Mouse (Mus musculus) spleen, postnatal 10 days (tissue): ENCODE measurements around the gene Pcsk6.
"Not testable (repeated sequence)": the region's sequence is repeated elsewhere in the genome, so short reads cannot be mapped to it uniquely, and the experiment has no call there.

Source experiments
- DNase-seq, 2 experiments: peaks; one replicate each; pipeline ENCODE4 v3.0.0; 2021 to 2022; ENCODE audit warnings: low spot score in 2 of 2

Pcsk6 gene

GRCm38 (mm10) chr7:65934238-65934970 is 72.9 kb downstream of the Pcsk6 start:
- not testable (repeated sequence) for DNase-seq

GRCm38 (mm10) chr7:65935211-65935610 is 73.7 kb downstream of the Pcsk6 start:
- DNase-seq: no peak

DNA sequence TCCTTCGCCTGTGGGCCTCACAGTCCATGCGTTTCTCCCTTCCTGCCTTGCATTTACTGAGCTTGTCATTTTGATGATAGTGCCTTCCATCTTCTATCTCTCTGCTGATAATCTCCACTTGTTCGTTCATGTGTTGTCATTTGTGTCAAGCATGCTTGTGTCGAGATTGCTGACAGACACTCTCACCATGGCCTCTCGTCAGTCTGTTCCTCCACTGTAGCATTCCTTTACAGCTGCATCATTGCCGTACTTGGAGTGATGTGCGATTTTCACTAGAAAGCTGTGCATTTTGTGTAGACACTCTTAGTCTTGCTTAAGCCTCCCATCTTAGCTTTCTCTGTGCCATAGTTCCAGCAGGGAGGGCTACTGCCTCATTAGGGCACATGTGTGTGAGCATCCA is 79.5 kb downstream of the Pcsk6 start:
- DNase-seq: no peak

DNA sequence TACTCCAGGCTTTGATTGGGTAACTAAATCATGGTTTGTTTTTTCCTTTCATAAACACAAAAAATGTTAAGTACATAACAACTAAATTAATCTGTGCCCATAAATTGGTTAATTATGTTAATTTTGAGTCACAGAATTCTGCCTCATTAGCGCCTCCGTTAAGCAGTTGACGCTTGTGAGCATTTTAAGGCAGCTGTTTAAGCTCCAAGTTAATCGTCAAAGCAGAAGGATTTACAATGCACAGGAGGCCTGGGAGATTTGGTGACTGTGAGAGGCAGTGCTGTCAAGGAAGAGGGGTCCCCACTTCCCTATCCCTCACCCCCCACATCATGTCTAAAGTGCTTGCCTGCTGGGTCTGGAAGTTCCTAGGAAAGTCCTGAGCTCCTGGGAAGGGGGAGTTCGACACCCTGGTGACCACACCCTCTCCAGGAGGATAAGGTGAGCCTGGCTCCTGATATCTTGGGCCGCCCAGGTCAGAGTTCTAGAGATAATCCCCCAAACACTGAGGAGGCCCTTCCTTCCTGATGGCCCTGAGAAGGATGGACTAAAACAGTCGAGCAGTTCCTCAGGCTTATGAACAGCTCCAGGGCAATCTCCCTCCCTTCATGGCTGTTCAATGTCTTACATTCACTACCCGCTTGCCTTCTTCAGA is 83.9 kb downstream of the Pcsk6 start:
- DNase-seq: no peak

DNA sequence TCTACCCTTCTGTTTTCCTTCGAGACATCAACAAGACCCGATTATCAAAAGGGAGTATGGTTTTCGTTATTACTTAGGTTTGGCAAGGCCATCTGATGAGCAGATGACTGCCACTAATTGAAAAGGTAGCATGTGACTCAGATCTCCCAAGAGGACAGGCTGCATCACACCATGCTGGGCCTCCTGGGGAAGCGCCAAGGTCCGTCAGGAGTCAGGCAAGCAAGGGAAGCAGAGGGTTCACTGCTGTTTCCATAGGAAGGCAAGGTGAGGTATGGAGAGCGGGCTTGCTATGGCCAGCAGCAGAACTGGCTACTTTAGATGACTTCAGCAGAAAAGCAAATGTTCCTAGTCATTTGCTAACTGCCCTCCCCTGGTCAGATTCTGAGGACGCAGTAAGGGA is 84.9 kb downstream of the Pcsk6 start:
- DNase-seq: no peak

- DNase-seq: no peak
These were observed 87.4 kb downstream of the Pcsk6 start for GRCm38 (mm10) chr7:65948891-65949290.

GRCm38 (mm10) chr7:65954583-65954982 is 93.0 kb downstream of the Pcsk6 start:
- no peak for DNase-seq

GRCm38 (mm10) chr7:65955304-65956220 is 94.0 kb downstream of the Pcsk6 start:
- DNase-seq: no peak

GRCm38 (mm10) chr7:65957245-65957644 is 95.7 kb downstream of the Pcsk6 start:
- no peak for DNase-seq

- DNase-seq: no peak
These were observed 96.6 kb downstream of the Pcsk6 start for GRCm38 (mm10) chr7:65958105-65958504.

DNA sequence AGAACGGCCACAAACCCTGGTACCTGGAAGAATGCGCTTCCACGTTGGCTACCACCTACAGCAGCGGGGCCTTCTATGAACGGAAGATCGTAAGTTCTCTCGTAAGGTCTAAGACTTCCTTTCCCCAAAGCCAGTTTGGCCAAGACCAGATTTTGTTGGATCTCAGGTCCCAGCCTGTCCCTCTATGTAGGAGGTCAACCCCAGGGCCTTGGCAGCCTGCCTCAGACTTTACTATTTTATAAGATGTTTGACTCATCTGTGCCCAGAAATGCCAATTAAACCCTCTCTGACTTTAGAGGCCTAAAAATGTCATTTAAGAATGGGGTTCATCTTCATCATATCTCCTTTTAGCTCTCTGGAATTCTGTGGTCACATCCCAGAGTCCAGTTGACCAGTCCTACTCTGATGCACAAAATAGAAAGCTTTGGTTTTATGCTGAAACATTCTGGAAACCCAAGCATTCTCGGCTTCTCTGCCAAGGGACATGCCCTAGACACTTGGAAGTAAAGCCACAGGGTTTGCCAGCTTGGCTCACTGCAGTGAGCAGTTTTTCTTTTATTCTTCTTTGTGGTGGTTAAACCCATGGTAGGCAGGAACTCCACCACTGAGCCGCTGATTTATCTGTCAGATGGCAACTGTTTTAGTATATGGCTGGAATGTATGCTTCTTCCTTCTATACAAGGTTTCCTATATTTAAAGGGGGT is 97.8 kb downstream of the Pcsk6 start:
- DNase-seq: no peak

- no peak for DNase-seq
These were observed 101.1 kb downstream of the Pcsk6 start for GRCm38 (mm10) chr7:65962611-65963010.

DNA sequence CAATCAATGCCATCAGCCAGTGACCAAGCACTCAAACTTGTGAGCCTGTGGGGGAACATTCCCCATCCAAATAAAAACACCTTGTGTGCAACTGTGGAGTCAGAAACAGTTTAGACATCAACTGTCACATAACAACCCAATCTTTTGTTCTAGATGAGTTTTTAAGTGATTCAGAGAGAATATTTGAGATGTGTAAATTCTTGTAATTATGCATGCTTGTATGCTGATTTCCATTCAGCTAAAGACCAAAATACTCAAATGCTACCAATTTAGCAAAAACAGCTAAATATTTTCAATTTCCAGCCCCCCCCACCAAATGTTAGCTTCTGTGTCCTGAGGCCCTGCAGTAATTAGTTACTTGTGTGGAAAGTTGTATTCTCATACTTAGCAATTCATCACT is 102.9 kb downstream of the Pcsk6 start:
- DNase-seq: no peak

- DNase-seq: no peak
These were observed 109.8 kb downstream of the Pcsk6 start for GRCm38 (mm10) chr7:65971301-65971700.

DNA sequence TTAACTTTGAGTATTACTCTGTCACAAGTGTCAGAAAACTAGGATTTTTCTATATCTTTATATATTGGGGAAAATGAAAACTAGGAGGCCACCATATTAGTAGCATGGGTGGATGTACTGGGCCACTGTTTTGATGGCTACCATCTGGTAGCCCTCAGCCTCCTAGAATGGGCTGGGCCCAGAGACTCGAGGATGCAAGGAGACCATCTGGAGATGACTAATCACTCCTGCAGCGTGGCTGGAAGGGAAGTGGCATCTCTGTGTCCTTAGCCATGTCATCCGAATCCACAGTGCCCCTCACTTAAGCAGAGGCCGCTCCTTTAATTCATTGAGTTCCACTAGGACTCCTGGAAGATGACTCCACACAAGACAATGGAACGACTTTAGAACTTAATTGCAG is 115.8 kb downstream of the Pcsk6 start:
- no peak for DNase-seq

- DNase-seq: no peak
These were observed 116.4 kb downstream of the Pcsk6 start for GRCm38 (mm10) chr7:65977977-65978376.

DNA sequence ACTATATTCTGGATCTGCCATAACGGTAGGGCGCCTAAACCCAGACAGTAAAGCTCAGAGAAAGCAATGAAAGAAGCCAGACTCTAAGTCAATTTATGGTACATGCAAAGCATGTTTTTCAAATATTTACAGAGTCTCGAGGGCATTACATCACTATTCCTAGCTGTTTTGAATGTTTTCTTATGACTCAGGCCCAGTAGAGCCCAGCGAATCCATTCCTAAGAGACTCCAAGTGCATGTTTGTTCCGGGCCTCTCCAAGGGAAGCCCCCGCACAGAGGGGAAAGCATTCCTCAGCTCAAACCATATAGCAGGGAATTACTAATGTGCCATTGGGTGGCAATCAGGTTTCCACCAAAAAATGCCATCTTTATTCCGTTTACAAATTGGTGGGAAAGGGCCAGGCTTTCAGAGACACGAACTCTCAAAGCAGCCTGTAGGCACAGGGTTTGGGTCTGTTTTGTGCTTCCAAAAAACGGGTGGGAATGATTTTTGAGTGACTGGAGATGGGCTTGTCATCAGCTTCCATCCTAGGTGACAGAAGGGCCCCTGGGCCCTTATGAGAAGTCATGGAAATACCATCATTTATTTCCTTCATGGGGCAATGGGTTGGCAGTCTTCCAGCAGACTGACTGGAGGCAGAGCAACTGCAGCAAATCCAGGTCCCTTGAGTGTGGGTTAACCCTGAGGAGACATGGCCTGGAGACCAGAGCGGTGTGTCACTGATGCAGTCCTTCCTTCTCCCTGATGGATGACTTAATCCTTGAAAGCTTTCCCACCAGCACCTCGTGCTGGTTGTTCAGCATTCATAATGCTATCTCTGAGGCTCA is 117.7 kb downstream of the Pcsk6 start:
- DNase-seq: no peak

GRCm38 (mm10) chr7:65980000-65980399 is 118.5 kb downstream of the Pcsk6 start:
- no peak for DNase-seq

DNA sequence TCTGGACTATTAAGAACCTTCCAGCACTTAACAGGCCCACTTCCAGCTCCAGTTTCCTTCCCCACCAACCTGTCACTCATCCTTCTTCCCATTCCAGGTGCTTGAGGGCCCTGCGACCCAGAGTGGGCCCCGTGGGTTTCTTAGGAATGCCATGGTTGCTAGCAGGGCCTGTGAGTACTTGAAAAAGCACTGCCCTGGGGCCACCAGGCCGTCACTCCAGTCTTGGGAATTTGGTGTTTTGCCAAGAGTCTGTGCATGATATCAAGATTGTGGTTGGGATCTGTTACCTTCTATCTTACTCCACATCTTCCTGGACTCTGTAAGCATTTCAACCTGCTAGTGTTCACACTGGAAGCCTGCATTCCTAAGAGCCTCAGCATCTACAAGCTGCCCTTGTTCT is 120.5 kb downstream of the Pcsk6 start:
- DNase-seq: no peak

GRCm38 (mm10) chr7:65988249-65988648 is 126.7 kb downstream of the Pcsk6 start:
- DNase-seq: no peak

GRCm38 (mm10) chr7:65988709-65989108 is 127.2 kb downstream of the Pcsk6 start:
- no peak for DNase-seq
